Mouse (Mus musculus): ENCODE measurements around the gene P4hb. TPM values are rescaled to one million over a fixed set of nuclear protein-coding genes. Genes with fewer than 3 reads are reported as not detected.

The P4hb gene
- polyA plus RNA-seq, 1 experiment from 2014 or later = 418 TPM

DNA sequence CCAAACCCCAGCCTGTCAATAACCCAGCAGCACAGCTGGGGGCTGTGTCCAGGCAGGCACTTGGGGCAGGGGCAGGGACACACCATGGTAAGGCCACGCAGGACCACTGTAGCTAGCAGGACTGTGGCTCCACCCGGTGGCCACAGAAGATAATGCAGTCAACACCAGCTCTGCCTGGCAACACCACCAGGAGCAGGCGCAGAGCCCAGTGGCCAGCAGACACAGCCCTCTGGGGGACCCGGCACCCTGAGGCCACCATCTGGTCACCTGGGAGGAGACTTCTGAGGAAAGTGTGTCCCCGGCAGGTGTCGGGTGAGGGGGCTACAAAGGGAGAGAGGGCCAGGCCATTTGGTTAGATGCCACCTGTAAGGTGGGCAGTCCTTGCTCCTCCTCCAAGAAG, 39.7 kb upstream of the P4hb start:
- Histone ChIP-seq H3K27ac (replicated peaks) (no peak overlapping the region), H3K9ac (replicated peaks) (no peak overlapping the region), H3K27me3 (peaks cover 22% of the 10 kb centered on the region), H3K9me3 (no peaks in the 10 kb centered on the region), H3K36me3 (peaks cover 60% of the 10 kb centered on the region), H3K4me1 (peaks cover 38% of the 10 kb centered on the region), H3K4me3 (no peak overlapping the region), H3K4me2 (replicated peaks) (no peak overlapping the region)
- WGBS = 42% methylated on average over 6 of the region's 6 CpGs
- no peak; the same call in 1 of the 2 replicates for ATAC-seq (ENCODE audit: low FRiP score, low read depth)

DNA sequence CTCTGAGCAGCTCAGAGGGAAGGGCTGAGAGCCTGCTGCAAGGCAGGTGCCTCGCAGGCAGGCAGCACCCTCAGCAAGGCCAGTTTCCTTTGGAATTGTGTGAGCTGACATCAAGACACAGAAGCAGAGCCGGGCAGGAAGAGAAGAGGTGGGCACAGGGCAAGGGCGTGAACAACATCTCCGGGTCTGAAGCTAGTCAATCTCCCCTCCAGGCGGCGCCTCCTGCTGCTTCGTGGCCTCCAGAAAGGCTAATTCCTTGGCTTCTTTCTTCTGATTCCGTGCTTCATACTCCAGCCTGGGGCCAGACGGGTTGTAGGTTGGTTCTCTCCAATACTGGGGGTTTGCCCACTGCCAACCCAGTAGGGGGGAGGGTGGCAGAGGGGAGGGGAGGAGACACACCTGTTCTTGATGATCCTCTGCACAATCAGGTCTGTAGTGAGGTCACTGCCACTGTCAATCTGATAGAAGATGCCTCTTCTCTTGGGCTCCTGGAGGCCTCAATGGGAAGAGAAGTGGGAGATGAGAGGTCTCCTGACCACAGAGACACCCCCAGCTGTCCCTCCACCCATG, 37.5 kb upstream of the P4hb start:
- H3K9me3 ChIP-seq = no peaks in the 10 kb centered on the region
- peaks cover 24% of the 10 kb centered on the region for H3K4me1 ChIP-seq
- WGBS = 73% methylated on average over 9 of the region's 9 CpGs
- H3K9ac ChIP-seq (replicated peaks) = no peak overlapping the region
- no peak overlapping the region for H3K4me2 ChIP-seq (replicated peaks)
- peaks cover 37% of the 10 kb centered on the region for H3K27me3 ChIP-seq
- H3K36me3 ChIP-seq = peaks cover 70% of the 10 kb centered on the region
- no peak overlapping the region for H3K4me3 ChIP-seq
- H3K27ac ChIP-seq (replicated peaks) = no peak overlapping the region
- ATAC-seq (ENCODE audit: low FRiP score, low read depth) = no peak

DNA sequence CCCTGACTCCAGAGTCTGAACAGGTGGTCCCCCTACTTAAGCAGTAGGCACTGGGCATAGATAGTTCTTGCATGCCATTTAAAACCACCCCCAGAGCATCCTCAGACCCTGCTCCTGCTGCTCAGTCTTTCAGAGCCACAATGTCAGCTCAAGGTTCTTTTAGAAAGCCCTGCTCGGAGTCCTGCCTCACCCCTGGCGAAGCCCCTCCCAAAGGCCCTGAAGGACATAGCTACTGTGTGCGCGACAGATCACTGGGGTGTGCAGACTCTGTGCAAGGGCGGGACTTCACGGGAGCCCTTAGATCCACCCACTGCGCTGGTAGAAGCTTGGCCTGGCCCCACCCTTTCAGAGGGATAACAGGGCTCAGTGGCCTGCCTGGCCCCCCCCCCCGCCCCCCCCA, 36.2 kb upstream of the P4hb start:
- Histone ChIP-seq H3K4me2 (replicated peaks) (no peak overlapping the region), H3K9ac (replicated peaks) (0 out of 2 replicates have a peak overlapping the region, but pooled peaks have one; percentile 47), H3K4me3 (no peak overlapping the region), H3K27ac (replicated peaks) (no peak overlapping the region), H3K9me3 (no peaks in the 10 kb centered on the region), H3K27me3 (peaks cover 37% of the 10 kb centered on the region), H3K4me1 (peaks cover 22% of the 10 kb centered on the region), H3K36me3 (peaks cover 76% of the 10 kb centered on the region)
- WGBS = 30% methylated on average over 8 of the region's 8 CpGs
- no peak for ATAC-seq (ENCODE audit: low FRiP score, low read depth)

DNA sequence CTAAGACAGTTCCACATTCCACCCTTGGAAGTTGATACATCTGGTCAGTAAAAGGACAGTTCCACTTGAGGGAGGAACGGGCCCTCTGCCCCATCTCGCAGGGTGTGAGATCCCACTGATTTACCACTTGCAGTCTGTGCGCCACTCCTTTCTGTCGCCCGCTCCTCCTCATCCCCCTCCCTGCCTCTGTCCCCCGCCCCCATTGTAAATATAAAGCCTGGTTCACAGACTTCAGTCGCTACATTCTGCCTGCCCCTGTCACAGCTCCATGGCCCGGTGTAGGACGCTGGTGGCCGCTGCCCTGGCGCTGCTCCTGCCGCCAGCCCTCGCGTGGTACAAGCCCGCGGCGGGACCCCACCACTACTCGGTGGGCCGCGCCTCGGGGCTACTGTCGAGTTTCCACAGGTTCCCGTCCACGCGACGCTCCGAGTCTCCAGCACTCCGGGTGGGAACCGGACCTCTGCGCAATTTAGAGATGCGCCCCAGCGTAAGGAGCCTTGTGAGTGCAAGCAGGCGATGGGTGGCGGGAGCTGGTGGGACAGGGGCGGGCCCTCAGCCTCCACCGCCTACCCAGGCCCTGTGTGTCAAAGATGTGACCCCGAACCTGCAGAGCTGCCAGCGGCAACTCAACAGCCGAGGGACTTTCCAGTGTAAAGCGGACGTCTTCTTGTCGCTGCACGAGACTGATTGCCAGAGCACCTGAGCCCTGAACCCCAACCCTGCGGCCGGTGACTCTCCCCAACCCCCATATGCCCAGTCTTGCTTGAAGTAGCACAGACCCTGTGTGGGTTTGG, 35.4 kb upstream of the P4hb start, which contains the start of gene Npb:
TSS of gene Npb (plus strand) at position 237 of the 794 bp plus-strand sequence.
- peak within 1 kb of the TSS; percentile 45 for H3K4me2 ChIP-seq (replicated peaks)
- H3K27ac ChIP-seq (replicated peaks) = no peak within 1 kb of the TSS
- peaks cover 37% of the 10 kb centered on the region for H3K27me3 ChIP-seq
- H3K4me3 ChIP-seq = peak within 1 kb of the TSS; percentile 21
- 6% methylated on average over 45 of the region's 45 CpGs for whole genome bisulfite sequencing
- no peaks in the 10 kb centered on the region for H3K9me3 ChIP-seq
- peaks cover 19% of the 10 kb centered on the region for H3K4me1 ChIP-seq
- H3K9ac ChIP-seq (replicated peaks) = peak within 1 kb of the TSS; percentile 47
- ATAC-seq (ENCODE audit: low FRiP score, low read depth) = no peak
- H3K36me3 ChIP-seq = peaks cover 76% of the 10 kb centered on the region

DNA sequence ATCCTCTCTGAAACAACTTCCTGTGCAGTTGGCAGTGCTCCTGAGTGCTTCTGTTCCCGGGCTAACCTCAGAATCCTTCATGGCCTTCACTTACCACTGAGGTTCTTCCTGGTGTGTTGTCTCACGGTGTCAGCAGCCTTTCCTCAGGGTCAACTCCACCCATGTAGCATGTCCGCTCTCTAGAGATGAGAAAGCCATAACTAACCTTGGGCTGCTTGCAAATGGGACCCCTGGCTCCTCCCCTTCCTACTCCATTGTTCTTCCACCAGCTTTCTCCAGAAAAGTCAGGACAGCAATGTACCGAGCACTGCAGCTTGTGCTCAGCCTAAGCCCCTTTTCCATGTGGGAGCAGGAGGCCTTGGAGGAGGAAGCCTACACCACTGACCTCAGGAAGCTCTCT, 33.7 kb upstream of the P4hb start:
- H3K4me1 ChIP-seq = peaks cover 19% of the 10 kb centered on the region
- H3K9ac ChIP-seq (replicated peaks) = no peak overlapping the region
- H3K27ac ChIP-seq (replicated peaks) = no peak overlapping the region
- no peak overlapping the region for H3K4me3 ChIP-seq
- peaks cover 37% of the 10 kb centered on the region for H3K27me3 ChIP-seq
- ATAC-seq (ENCODE audit: low FRiP score, low read depth) = no peak
- H3K4me2 ChIP-seq (replicated peaks) = no peak overlapping the region
- no peaks in the 10 kb centered on the region for H3K9me3 ChIP-seq
- WGBS = 83% methylated on average over 4 of the region's 4 CpGs
- H3K36me3 ChIP-seq = peaks cover 76% of the 10 kb centered on the region

DNA sequence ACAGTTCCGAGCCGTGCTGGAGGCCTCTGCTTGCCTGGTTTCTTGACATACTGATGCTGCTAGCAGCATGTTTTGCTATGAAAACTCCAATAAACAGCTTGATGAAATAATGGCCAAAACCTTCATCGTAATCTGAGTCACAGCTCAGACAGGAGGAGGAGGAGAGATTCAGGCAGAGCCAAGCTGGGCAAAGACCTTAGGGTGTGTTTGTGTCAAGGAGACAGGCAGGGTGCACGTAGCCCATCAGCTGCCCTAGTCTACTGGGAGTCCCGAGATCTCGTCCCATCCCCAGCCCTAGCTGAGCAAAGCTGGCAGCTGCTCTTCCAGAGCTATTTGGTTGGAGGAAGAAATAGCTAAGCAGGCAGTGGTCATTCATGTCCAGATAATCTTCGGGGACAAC, 32.6 kb upstream of the P4hb start:
- Histone ChIP-seq H3K27me3 (peaks cover 37% of the 10 kb centered on the region), H3K36me3 (peaks cover 71% of the 10 kb centered on the region), H3K9ac (replicated peaks) (no peak overlapping the region), H3K27ac (replicated peaks) (no peak overlapping the region), H3K4me3 (no peak overlapping the region), H3K4me2 (replicated peaks) (no peak overlapping the region), H3K9me3 (no peaks in the 10 kb centered on the region), H3K4me1 (peaks cover 19% of the 10 kb centered on the region)
- 93% methylated on average over 7 of the region's 7 CpGs for WGBS
- ATAC-seq (ENCODE audit: low FRiP score, low read depth) = no peak

DNA sequence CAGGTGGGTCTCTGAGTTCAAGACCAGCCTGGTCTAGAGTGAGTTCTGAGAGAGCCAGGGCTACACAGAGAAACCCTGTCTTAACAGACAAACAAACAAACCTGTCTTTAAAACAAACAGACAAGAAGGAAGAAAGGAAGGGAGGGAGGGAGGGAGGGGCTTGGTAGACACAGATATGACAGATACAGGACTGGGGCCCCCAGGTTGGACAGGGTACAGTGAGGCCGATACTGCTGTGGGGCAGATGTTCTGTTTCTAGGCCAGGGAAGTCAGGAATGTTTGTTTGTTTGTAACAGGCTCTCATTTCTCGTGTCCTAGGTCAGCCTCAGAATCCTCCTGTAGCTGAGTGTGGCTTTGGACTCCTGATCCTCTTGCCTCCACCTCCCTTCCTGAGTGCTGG, 30.5 kb upstream of the P4hb start:
- Histone ChIP-seq H3K9me3 (no peaks in the 10 kb centered on the region), H3K27ac (replicated peaks) (no peak overlapping the region), H3K9ac (replicated peaks) (no peak overlapping the region), H3K4me2 (replicated peaks) (no peak overlapping the region), H3K36me3 (peaks cover 64% of the 10 kb centered on the region), H3K27me3 (peaks cover 23% of the 10 kb centered on the region), H3K4me3 (no peak overlapping the region), H3K4me1 (peaks cover 21% of the 10 kb centered on the region)
- WGBS = 84% methylated on average over 2 of the region's 2 CpGs
- ATAC-seq (ENCODE audit: low FRiP score, low read depth) = no peak

DNA sequence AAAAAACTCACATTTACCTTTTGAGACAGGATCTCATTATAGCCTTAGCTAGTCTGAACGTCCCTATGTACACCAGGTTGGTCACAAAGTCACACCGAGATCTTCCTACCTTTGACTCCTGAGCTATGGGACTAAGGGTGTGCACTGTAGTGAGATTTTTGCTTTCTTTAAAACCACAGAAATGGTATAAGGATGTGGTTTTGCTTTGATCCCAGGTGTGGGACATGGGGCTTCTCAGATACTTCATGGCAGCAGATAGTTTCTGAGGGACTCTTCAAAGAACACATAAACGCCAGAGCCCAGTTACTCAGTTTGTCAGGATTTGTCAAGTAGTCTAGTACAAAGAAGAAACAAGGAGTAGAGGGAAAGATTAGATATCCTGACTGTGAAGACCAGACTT, 27.7 kb upstream of the P4hb start:
- Histone ChIP-seq H3K9me3 (no peaks in the 10 kb centered on the region), H3K4me2 (replicated peaks) (no peak overlapping the region), H3K27me3 (no peaks in the 10 kb centered on the region), H3K4me1 (peaks cover 28% of the 10 kb centered on the region), H3K36me3 (peaks cover 64% of the 10 kb centered on the region), H3K27ac (replicated peaks) (no peak overlapping the region), H3K9ac (replicated peaks) (no peak overlapping the region), H3K4me3 (no peak overlapping the region)
- WGBS = 96% methylated on average over 3 of the region's 3 CpGs
- no peak for ATAC-seq (ENCODE audit: low FRiP score, low read depth)

DNA sequence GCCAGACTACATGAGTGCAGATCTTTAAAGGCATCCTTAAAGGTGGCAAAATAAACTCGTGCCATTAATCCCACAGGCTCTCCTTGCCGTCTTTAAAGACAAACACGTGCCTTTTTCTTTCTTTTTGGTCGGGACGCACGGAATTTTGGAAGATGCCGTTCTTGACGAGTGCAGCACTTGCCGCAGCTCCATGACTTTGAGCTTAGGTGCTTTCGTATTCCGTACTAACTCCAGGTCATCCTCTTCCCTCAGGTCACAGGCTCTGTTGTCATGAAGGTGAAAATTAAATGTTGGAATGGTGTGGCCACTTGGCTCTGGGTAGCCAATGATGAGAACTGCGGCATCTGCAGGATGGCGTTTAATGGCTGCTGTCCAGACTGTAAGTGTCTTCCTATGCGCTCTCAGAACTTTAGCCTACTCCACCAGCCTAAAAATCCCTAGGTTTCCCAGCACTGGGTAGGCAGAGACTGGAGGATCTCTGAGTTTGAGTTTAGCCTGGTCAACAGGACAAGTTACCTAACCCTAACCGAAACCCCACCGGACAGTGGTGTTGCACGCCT, 26.0 kb upstream of the P4hb start:
- ATAC-seq (ENCODE audit: low FRiP score, low read depth) = no peak; the same call in 1 of the 2 replicates

DNA sequence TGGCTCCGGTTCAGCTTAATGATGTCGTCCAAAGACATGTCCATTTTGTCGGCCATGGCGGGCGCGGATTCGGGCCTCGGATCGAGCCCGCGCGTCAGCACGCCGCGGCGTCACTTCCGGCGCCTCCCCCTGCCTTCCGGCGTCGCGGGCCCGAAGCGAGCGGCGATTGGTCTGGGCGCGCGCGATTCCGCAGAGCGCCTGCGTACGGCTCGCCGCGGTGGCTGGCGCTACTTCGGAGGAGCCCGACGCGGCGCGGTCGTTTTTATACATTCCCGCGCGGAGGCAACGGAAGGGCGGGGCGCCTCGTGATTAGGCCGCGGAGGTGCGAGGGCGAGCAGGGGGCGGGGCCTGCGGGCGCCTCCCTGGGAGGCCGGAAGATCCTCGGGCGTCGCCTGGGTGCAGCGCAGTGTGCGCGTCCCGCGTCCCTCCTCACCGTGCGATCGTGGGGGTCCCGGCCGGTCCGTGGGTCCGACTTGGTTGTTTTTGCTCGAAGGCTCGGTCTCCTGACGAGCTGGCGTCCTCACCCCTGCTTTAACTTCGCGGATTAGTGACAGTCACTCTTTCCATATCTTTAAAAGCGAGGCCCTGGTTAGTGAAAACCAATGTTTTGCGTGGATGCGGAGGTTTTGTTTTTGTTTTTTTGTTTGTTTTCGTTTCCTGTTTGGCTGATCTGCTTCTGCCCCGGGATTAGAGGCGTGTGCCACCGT, 25.4 kb upstream of the P4hb start, which contains the start of the genes Alyref and Anapc11:
TSS of gene Alyref (minus strand) at position 83 of the 707 bp plus-strand sequence.
TSS of gene Anapc11 (plus strand) at position 139 of the 707 bp plus-strand sequence.
- WGBS = under 1% methylated on average over 87 of the region's 88 CpGs
- H3K36me3 ChIP-seq = peaks cover 62% of the 10 kb centered on the region
- peak within 1 kb of the TSS; percentile 86 for H3K27ac ChIP-seq (replicated peaks)
- peaks cover 30% of the 10 kb centered on the region for H3K4me1 ChIP-seq
- no peaks in the 10 kb centered on the region for H3K9me3 ChIP-seq
- peak; percentile 97 for ATAC-seq (ENCODE audit: low FRiP score, low read depth)
- H3K4me2 ChIP-seq (replicated peaks) = peak within 1 kb of the TSS; percentile 99
- peak within 1 kb of the TSS; percentile 100 for H3K9ac ChIP-seq (replicated peaks)
- no peaks in the 10 kb centered on the region for H3K27me3 ChIP-seq
- H3K4me3 ChIP-seq = peak within 1 kb of the TSS; percentile 100

More for the DNA sequence above, 26.0 kb upstream of the P4hb start:
- Histone ChIP-seq H3K4me3 (peak overlapping the region; percentile 100), H3K27ac (replicated peaks) (peak overlapping the region; percentile 86), H3K9ac (replicated peaks) (peak overlapping the region; percentile 100), H3K27me3 (no peaks in the 10 kb centered on the region), H3K4me2 (replicated peaks) (peak overlapping the region; percentile 99), H3K4me1 (peaks cover 28% of the 10 kb centered on the region), H3K36me3 (peaks cover 62% of the 10 kb centered on the region), H3K9me3 (no peaks in the 10 kb centered on the region)
- 52% methylated on average over 17 of the region's 17 CpGs for WGBS

DNA sequence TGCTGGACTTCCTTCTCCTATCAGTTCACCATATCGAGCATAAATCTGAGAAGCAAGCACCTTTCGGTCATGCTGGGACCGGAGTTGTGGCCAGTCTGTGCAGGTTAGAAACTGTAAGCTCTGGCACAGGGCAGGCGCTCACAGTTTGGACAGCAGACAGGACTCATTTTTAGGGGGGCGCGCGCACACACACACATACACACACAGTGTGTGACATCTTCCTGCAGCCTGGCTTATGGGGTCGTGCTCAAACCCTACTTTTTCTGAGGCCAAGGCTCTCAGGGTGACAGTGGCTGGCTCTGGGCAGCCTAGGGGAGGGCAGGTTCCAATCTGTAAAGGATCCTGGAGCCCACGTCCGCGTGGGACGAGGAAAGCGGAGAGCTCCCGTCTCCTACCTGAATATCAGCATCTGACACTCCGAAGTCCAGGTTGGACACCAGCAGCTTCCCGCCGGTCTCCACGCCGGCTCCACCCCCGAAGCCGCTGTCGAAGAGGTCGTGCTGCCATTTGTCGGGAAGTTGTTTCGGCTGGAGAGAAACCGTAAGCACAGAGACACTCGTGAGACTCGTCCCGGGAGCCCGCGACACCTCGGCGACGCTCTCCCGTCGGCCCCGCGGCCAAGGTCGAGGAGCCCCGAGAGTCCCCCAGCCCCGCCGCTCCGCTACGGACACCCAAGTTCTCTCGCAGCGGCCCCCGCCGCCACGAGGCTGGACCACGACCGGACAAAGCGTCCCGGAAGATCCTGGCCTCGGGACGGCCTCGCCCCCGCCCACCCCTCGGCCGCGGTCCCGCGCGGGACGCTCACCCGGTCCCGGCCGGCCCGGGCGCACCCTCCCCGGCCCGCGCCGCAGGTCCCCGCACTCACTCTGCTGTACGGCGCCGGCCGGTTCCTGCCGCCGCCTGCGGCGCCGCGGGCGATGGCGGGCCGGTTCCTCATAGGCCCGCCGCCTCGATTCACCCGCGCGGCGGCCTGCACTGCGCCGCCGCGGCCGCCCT, 24.5 kb upstream of the P4hb start:
- peak overlapping the region; percentile 100 for H3K4me3 ChIP-seq
- H3K27me3 ChIP-seq = no peaks in the 10 kb centered on the region
- peaks cover 62% of the 10 kb centered on the region for H3K36me3 ChIP-seq
- peak; percentile 67; the same call in 1 of the 2 replicates for ATAC-seq (ENCODE audit: low FRiP score, low read depth)
- peak overlapping the region; percentile 99 for H3K4me2 ChIP-seq (replicated peaks)
- H3K9me3 ChIP-seq = no peaks in the 10 kb centered on the region
- WGBS = 5% methylated on average over 89 of the region's 99 CpGs
- H3K4me1 ChIP-seq = peaks cover 30% of the 10 kb centered on the region
- peak overlapping the region; percentile 86 for H3K27ac ChIP-seq (replicated peaks)
- peak overlapping the region; percentile 100 for H3K9ac ChIP-seq (replicated peaks)

Measured in midbrain, embryonic 12.5 days (tissue).